Mouse (Mus musculus) layer of hippocampus, adult 18-20 months (tissue): ENCODE data around the gene Slamf7. TPM values are rescaled to one million over a fixed set of nuclear protein-coding genes. Genes with fewer than 3 reads are reported as not detected.

Experiments used
- DNase-seq, 2 experiments: peaks; one replicate each; pipeline ENCODE4 v3.0.0; 2022; ENCODE audit warnings: low spot score in 2 of 2
- microRNA-seq, 2 experiments: library from miRNA; unstranded; fragments of <30 nt; microRNA quantifications; one replicate each; pipeline ENCODE4 v1.2.0; 2021
- total RNA-seq, 2 experiments: library from RNA; stranded (reverse); gene quantifications; 2 replicates each; pipeline ENCODE4 v1.2.3; 2021

Slamf7 gene
- total RNA-seq, 2 experiments from 2014 or later: not detected

- DNase-seq: no peak
Observed at GRCm38 (mm10) chr1:171637101-171637500, 15.7 kb downstream of the Slamf7 start.

GRCm38 (mm10) chr1:171635696-171636095 is 17.1 kb downstream of the Slamf7 start:
- DNase-seq: no peak

GRCm38 (mm10) chr1:171631447-171631846 is 21.4 kb downstream of the Slamf7 start:
- DNase-seq: peak; percentile 16 to 45

- DNase-seq: peak in 1 of 2 experiments; percentile 53
Observed at GRCm38 (mm10) chr1:171630912-171631311, 21.9 kb downstream of the Slamf7 start.

- DNase-seq: no peak
Observed at GRCm38 (mm10) chr1:171630041-171630440, 22.8 kb downstream of the Slamf7 start.

- DNase-seq: no peak
Observed at GRCm38 (mm10) chr1:171629168-171629567, 23.7 kb downstream of the Slamf7 start.

GRCm38 (mm10) chr1:171627801-171628200 is 25.0 kb downstream of the Slamf7 start:
- no peak for DNase-seq

GRCm38 (mm10) chr1:171620091-171620490 is 32.7 kb downstream of the Slamf7 start:
- no peak for DNase-seq

- DNase-seq: no peak
Observed at GRCm38 (mm10) chr1:171619645-171620044, 33.2 kb downstream of the Slamf7 start.

GRCm38 (mm10) chr1:171619001-171619400 is 33.8 kb downstream of the Slamf7 start:
- no peak for DNase-seq

GRCm38 (mm10) chr1:171616881-171617515 is 35.8 kb downstream of the Slamf7 start:
- DNase-seq: no peak

- DNase-seq: peak in 1 of 2 experiments; percentile 24
Observed at GRCm38 (mm10) chr1:171613962-171614361, 38.9 kb downstream of the Slamf7 start.

GRCm38 (mm10) chr1:171610781-171611180 is 42.1 kb downstream of the Slamf7 start:
- DNase-seq: no peak

GRCm38 (mm10) chr1:171610026-171610425 is 42.8 kb downstream of the Slamf7 start:
- no peak for DNase-seq

- no peak for DNase-seq
Observed at GRCm38 (mm10) chr1:171607176-171607575, 45.7 kb downstream of the Slamf7 start, which contains the start of gene Ly9. TSS of gene Ly9 (minus strand) at chr1:171607410.

GRCm38 (mm10) chr1:171606656-171607055 is 46.2 kb downstream of the Slamf7 start:
- DNase-seq: no peak

- no peak for DNase-seq
Observed at GRCm38 (mm10) chr1:171604686-171605085, 48.1 kb downstream of the Slamf7 start.

- no peak for DNase-seq
Observed at GRCm38 (mm10) chr1:171584584-171584983, 68.3 kb downstream of the Slamf7 start.

Small RNA genes lying within 50 kb of the gene (microRNA-seq; reads per million reads assigned to microRNA genes)
- gene Mir7683: 0 reads per million in 2 experiments

Other genes starting within 250 kb of the Slamf7 start
- gene Usf1, start 241.7 kb downstream of the Slamf7 start, total RNA-seq: 100 to 1,000 TPM; 133 to 142 TPM
- 1 to 10 TPM; 3.9 to 7.1 TPM for gene Tstd1, start 234.2 kb downstream of the Slamf7 start, total RNA-seq
- gene F11r, start 215.5 kb downstream of the Slamf7 start, total RNA-seq: 1 to 10 TPM; 4.4 to 5.6 TPM
- gene Alyref2, start 149.6 kb downstream of the Slamf7 start, total RNA-seq: 1 to 10 TPM; 6.9 to 7.3 TPM
- not detected for gene Itln1, start 117.7 kb downstream of the Slamf7 start, total RNA-seq
- gene Cd244a, start 93.8 kb downstream of the Slamf7 start, total RNA-seq: not detected
- gene Ly9, start 45.6 kb downstream of the Slamf7 start, total RNA-seq: under 1 TPM; 0.15 to 0.20 TPM
- under 1 TPM; 0.38 to 0.62 TPM for gene Cd48, start 29.0 kb upstream of the Slamf7 start, total RNA-seq
- gene Slamf1, start 114.1 kb upstream of the Slamf7 start, total RNA-seq: under 1 TPM in 1 of 2 experiments, not detected in 1; 0.10 TPM
- 1 to 10 TPM; 2.2 to 2.5 TPM for gene Cd84, start 186.7 kb upstream of the Slamf7 start, total RNA-seq
- gene Gm10521, start 242.6 kb upstream of the Slamf7 start, total RNA-seq: not detected